Mouse (Mus musculus) bone marrow, adult 2 months (tissue): ENCODE measurements around the gene Pappa.

ENCODE experiments used
- CTCF ChIP-seq: fragments of 200-500 bp; IDR thresholded peaks from 2 replicates; pipeline ENCODE4 v1.5.1; 2011; ENCODE audit warnings: low read length, control low read depth; ENCODE audit not compliant: control insufficient read depth, insufficient read depth
- POLR2A ChIP-seq: fragments of 200-500 bp; IDR thresholded peaks from 2 replicates; pipeline ENCODE4 v1.6.1; 2011; ENCODE audit warnings: low read depth, mild to moderate bottlenecking, control low read depth, low read length, borderline replicate concordance; ENCODE audit not compliant: control insufficient read depth

DNA sequence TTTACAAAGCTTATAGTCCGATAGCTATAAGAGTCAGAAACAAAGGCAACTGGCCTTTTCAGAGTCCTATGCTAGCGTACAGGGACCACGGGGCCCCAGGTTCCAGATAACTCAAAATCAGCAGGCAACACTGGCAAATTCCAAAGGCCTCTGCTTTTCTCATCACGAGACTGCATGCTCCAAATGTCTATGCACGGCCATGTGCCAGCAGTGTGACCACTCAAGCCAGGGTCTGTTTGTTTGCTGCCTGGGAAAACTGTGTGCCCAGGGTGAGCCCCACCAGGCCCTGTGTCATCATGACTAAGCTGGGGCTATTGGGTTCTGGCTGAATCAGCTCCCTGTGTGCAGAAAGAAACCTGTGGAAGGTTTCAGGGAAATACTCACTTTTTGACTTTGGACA, 35.5 kb downstream of the Pappa start:
- no peak for TF ChIP-seq CTCF
- TF ChIP-seq POLR2A = no peak
